Mouse (Mus musculus) liver, adult 2 months (tissue): ENCODE measurements at regions not wholly inside any gene's neighbourhood (a gene's known extent, or its start where the extent isn't known, plus 50 kb on each side); places are given as distances from the start of the nearest gene placed in this dataset.

Source experiments
- DNase-seq: peaks from one replicate; pipeline ENCODE4 v3.0.0-alpha.2; 2011; ENCODE audit warnings: low read depth, low spot score; ENCODE audit errors: extremely low read depth
- H3K27ac ChIP-seq: fragments of 200-500 bp; replicated peaks from 2 replicates; pipeline ENCODE4 v1.5.1; 2012; ENCODE audit warnings: low read depth, mild to moderate bottlenecking, control low read depth, inconsistent platforms, low read length; ENCODE audit not compliant: insufficient read depth
- H3K27me3 ChIP-seq: fragments of 200-500 bp; 2 replicates; pipeline ENCODE4 v1.6.1; 2012; ENCODE audit warnings: mild to moderate bottlenecking, moderate library complexity, low read length, inconsistent platforms; ENCODE audit not compliant: control insufficient read depth, insufficient read depth
- H3K36me3 ChIP-seq: fragments of 200-500 bp; 2 replicates; pipeline ENCODE4 v1.6.1; 2012; ENCODE audit warnings: low read length, inconsistent platforms; ENCODE audit not compliant: control insufficient read depth, insufficient read depth
- H3K4me1 ChIP-seq: fragments of 200-500 bp; 2 replicates; pipeline ENCODE4 v1.6.1; 2011; ENCODE audit warnings: low read length; ENCODE audit not compliant: control insufficient read depth, insufficient read depth
- H3K4me3 ChIP-seq: fragments of 200-500 bp; 2 replicates; pipeline ENCODE4 v1.5.1; 2011; ENCODE audit warnings: low read depth, mild to moderate bottlenecking, control low read depth, low read length, moderate library complexity; ENCODE audit not compliant: insufficient read depth
- H3K79me2 ChIP-seq: fragments of 200-500 bp; 2 replicates; pipeline ENCODE4 v1.6.1; 2012; ENCODE audit warnings: inconsistent platforms, mild to moderate bottlenecking, low read length, moderate library complexity; ENCODE audit not compliant: control insufficient read depth, insufficient read depth
- H3K9ac ChIP-seq: fragments of 200-500 bp; 2 replicates; pipeline ENCODE4 v1.6.1; 2012; ENCODE audit warnings: low read depth, mild to moderate bottlenecking, control low read depth, inconsistent platforms, low read length
- CTCF ChIP-seq: fragments of 200-500 bp; IDR thresholded peaks from 2 replicates; pipeline ENCODE4 v1.5.1; 2011; ENCODE audit warnings: low read depth, low read length, control low read depth
- POLR2A ChIP-seq: fragments of 200-500 bp; IDR thresholded peaks from 2 replicates; pipeline ENCODE4 v1.6.1; 2011; ENCODE audit warnings: low read length, control low read depth; ENCODE audit not compliant: insufficient read depth; ENCODE audit errors: extremely low read depth
- WGBS: fragments of 180-500 bp; shearing (Covaris S2); methylation state at CpG from one replicate; pipeline ENCODE4 v1.1.7; 2018; 5-methylcytosine and 5-hydroxymethylcytosine counted together

GRCm38 (mm10) chr12:25245251-25245650 lies 148.3 kb upstream of the Id2 start:
- Histone ChIP-seq H3K9ac (no peak overlapping the region), H3K4me3 (no peak overlapping the region), H3K27me3 (no peaks in the 10 kb centered on the region), H3K79me2 (no peaks in the 10 kb centered on the region), H3K4me1 (peaks cover 4% of the 10 kb centered on the region; the same call in 1 of the 2 replicates), H3K27ac (no peak overlapping the region), H3K36me3 (no peaks in the 10 kb centered on the region)
- WGBS, result 86% methylated on average over 5 of the region's 5 CpGs
- DNase-seq, result no peak
- TF ChIP-seq POLR2A, result no peak
- TF ChIP-seq CTCF, result no peak

- TF ChIP-seq CTCF (no peak), POLR2A (no peak)
- Histone ChIP-seq H3K4me1 (peaks cover 4% of the 10 kb centered on the region; the same call in 1 of the 2 replicates), H3K9ac (no peak overlapping the region), H3K4me3 (no peak overlapping the region), H3K27me3 (no peaks in the 10 kb centered on the region), H3K27ac (no peak overlapping the region), H3K79me2 (no peaks in the 10 kb centered on the region), H3K36me3 (no peaks in the 10 kb centered on the region)
- no peak for DNase-seq
- WGBS, result 97% methylated on average over 1 of the region's 1 CpGs
These were observed 147.7 kb upstream of the Id2 start for GRCm38 (mm10) chr12:25244666-25245065.

DNA sequence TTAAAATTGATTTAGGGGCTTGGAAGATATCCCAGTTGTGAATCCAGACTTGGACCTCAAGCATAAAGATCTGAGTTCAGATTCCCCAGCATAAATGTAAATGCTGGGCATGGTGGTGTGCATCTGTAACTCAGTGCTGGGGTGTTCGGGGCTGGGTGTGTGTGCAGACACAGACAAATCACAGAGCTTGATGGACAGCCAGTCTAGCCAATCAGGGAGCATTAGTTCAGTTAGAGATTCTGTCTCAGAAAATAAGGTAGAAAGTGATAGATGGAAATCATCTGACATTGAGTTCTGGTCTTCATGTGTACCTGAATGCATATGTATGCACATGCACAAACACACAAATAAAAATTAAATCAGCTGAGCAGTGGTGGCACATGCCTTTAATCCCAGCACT lies 147.0 kb upstream of the Id2 start:
- no peaks in the 10 kb centered on the region for H3K79me2 ChIP-seq
- H3K27ac ChIP-seq, result no peak overlapping the region
- H3K27me3 ChIP-seq, result no peaks in the 10 kb centered on the region
- no peaks in the 10 kb centered on the region for H3K36me3 ChIP-seq
- TF ChIP-seq POLR2A, result no peak
- H3K4me1 ChIP-seq, result peaks cover 4% of the 10 kb centered on the region; the same call in 1 of the 2 replicates
- no peak overlapping the region for H3K9ac ChIP-seq
- 85% methylated on average over 1 of the region's 1 CpGs for WGBS
- DNase-seq, result no peak
- H3K4me3 ChIP-seq, result no peak overlapping the region

DNA sequence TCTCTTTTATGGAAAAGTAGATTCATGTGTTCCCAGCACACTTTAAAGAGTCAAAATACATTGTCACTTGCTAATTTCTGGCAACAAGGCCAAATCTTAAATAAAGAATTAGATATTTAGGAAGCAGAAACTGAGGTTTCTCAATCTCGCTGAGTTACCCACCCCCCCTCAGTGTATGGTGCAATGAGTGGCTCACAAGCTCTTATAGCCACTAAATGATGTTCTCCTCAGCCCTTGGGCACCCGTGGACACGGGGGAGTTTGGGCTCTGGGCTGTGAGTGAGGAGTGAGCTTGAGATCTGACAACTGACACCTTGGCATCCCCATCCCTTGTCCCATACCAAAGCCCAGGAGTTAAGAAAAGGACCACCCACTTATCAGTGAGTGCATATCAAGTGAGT lies 145.4 kb upstream of the Id2 start:
- Histone ChIP-seq H3K4me3 (no peak overlapping the region), H3K27ac (no peak overlapping the region), H3K27me3 (no peaks in the 10 kb centered on the region), H3K79me2 (no peaks in the 10 kb centered on the region), H3K9ac (no peak overlapping the region), H3K36me3 (no peaks in the 10 kb centered on the region), H3K4me1 (no peaks in the 10 kb centered on the region; the same call in 1 of the 2 replicates)
- 82% methylated on average over 3 of the region's 3 CpGs for WGBS
- TF ChIP-seq CTCF, result no peak
- no peak for TF ChIP-seq POLR2A
- no peak for DNase-seq

- 95% methylated on average over 3 of the region's 3 CpGs for WGBS
- TF ChIP-seq CTCF (no peak), POLR2A (no peak)
These were observed 144.7 kb upstream of the Id2 start for GRCm38 (mm10) chr12:25241675-25242074.

GRCm38 (mm10) chr12:25240796-25241195 lies 143.9 kb upstream of the Id2 start:
- Histone ChIP-seq H3K79me2 (no peaks in the 10 kb centered on the region), H3K4me3 (no peak overlapping the region), H3K4me1 (peaks cover under 1% of the 10 kb centered on the region; the same call in 1 of the 2 replicates), H3K9ac (no peak overlapping the region), H3K36me3 (no peaks in the 10 kb centered on the region), H3K27me3 (no peaks in the 10 kb centered on the region), H3K27ac (no peak overlapping the region)
- WGBS, result 90% methylated on average over 3 of the region's 3 CpGs
- no peak for TF ChIP-seq CTCF
- no peak for TF ChIP-seq POLR2A
- no peak for DNase-seq

More at GRCm38 (mm10) chr12:25241675-25242074, 144.7 kb upstream of the Id2 start:
- H3K9ac ChIP-seq, result no peak overlapping the region
- H3K79me2 ChIP-seq, result no peaks in the 10 kb centered on the region
- no peak for DNase-seq
- H3K4me3 ChIP-seq, result no peak overlapping the region
- no peak overlapping the region for H3K27ac ChIP-seq
- no peaks in the 10 kb centered on the region; the same call in 1 of the 2 replicates for H3K4me1 ChIP-seq
- H3K36me3 ChIP-seq, result no peaks in the 10 kb centered on the region
- no peaks in the 10 kb centered on the region for H3K27me3 ChIP-seq

DNA sequence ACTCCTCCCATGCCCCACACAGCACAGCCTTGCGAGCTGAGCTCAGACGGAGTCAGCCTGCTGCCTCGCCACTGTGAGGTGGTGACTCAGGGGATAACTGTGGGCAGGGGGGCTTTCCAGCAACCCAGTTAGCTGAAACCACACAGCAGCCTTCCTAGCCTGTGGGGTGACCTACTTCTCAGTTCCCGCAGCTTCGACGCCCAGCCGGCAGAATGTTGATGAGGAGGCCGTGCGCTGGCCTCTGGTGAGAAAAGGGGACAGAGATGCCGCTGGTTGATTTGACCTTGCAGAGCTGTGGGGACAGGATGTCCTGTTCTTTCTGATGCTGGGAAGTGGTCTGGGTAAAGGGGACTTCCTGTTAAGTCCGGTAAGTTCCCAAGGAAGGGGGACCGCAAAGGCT lies 143.2 kb upstream of the Id2 start:
- no peak for DNase-seq
- Histone ChIP-seq H3K9ac (no peak overlapping the region), H3K27me3 (no peaks in the 10 kb centered on the region), H3K79me2 (no peaks in the 10 kb centered on the region), H3K36me3 (no peaks in the 10 kb centered on the region), H3K27ac (no peak overlapping the region), H3K4me3 (no peak overlapping the region), H3K4me1 (peaks cover 3% of the 10 kb centered on the region; the same call in 1 of the 2 replicates)
- no peak for TF ChIP-seq CTCF
- TF ChIP-seq POLR2A, result no peak
- WGBS, result 85% methylated on average over 12 of the region's 12 CpGs
